Mouse (Mus musculus) midbrain, postnatal 0 days (tissue): ENCODE data around the gene Spin2d. TPM values are rescaled to one million over a fixed set of nuclear protein-coding genes. Genes with fewer than 3 reads are reported as not detected.
"Not testable (repeated sequence)": the region's sequence is repeated elsewhere in the genome, so short reads cannot be mapped to it uniquely, and the experiment has no call there.

Source experiments
- ATAC-seq: fragments of 200-750 bp; cut with Nextera tagmentation; 2 replicates; pipeline ENCODE4 v1.8.0; 2017; ENCODE audit warnings: moderate number of reproducible peaks, mild to moderate bottlenecking, moderate TSS enrichment, moderate library complexity; ENCODE audit not compliant: low FRiP score
- DNase-seq: peaks from one replicate; pipeline ENCODE4 v3.0.0-alpha.2; 2015; ENCODE audit warnings: low spot score
- H3K27ac ChIP-seq: fragments of 300-500 bp; sonication (generic); 2 replicates; pipeline ENCODE4 v1.5.1; 2014; ENCODE audit warnings: low read depth, mild to moderate bottlenecking, low read length, mixed read lengths
- H3K27me3 ChIP-seq: fragments of 300-500 bp; sonication (generic); 2 replicates; pipeline ENCODE4 v1.6.1; 2014; ENCODE audit warnings: low read length, control low read depth, mixed read lengths; ENCODE audit not compliant: insufficient read depth
- H3K36me3 ChIP-seq: fragments of 300-500 bp; sonication (generic); 2 replicates; pipeline ENCODE4 v1.6.1; 2014; ENCODE audit warnings: low read length, control low read depth, mixed read lengths; ENCODE audit not compliant: insufficient read depth
- H3K4me1 ChIP-seq: fragments of 300-500 bp; sonication (generic); 2 replicates; pipeline ENCODE4 v1.6.1; 2014; ENCODE audit warnings: mild to moderate bottlenecking, control low read depth, antibody characterized with exemption, low read length, mixed read lengths; ENCODE audit not compliant: insufficient read depth
- H3K4me2 ChIP-seq: fragments of 300-500 bp; sonication (generic); 2 replicates; pipeline ENCODE4 v1.6.1; 2014; ENCODE audit warnings: low read depth, mild to moderate bottlenecking, low read length, mixed read lengths; ENCODE audit not compliant: poor library complexity, severe bottlenecking
- H3K4me3 ChIP-seq: fragments of 300-500 bp; sonication (generic); 2 replicates; pipeline ENCODE4 v1.5.1; 2014; ENCODE audit warnings: low read depth, mild to moderate bottlenecking, low read length, moderate library complexity
- H3K9ac ChIP-seq: fragments of 300-500 bp; sonication (generic); replicated peaks from 2 replicates; pipeline ENCODE4 v1.6.1; 2014; ENCODE audit warnings: mild to moderate bottlenecking, low read length, moderate library complexity, mixed read lengths; ENCODE audit not compliant: poor library complexity, severe bottlenecking
- H3K9me3 ChIP-seq: fragments of 300-500 bp; sonication (generic); 2 replicates; pipeline ENCODE4 v1.6.1; 2016; ENCODE audit warnings: low read length, control low read depth
- CTCF ChIP-seq: IDR thresholded peaks from 2 replicates; pipeline ENCODE4 v1.5.1; 2016; ENCODE audit warnings: antibody characterized with exemption, mild to moderate bottlenecking
- WGBS: fragments of 180-500 bp; shearing (Covaris S2); extraction: QIAGEN DNeasy Blood & Tissue Kit; methylation state at CpG from one replicate; pipeline ENCODE4 v1.1.7; 2014; 5-methylcytosine and 5-hydroxymethylcytosine counted together
- polyA plus RNA-seq: library from polyadenylated mRNA; unstranded; fragments of >200 nt; fragmentation: Nextera tagmentation; extraction: Ambion mirVana; gene quantifications from 2 replicates; pipeline ENCODE4 v1.2.1, GENCODE M21; 2015
- total RNA-seq: library from RNA; depleted of rRNA; stranded (reverse); fragments of >200 nt; gene quantifications from 2 replicates; pipeline ENCODE4 v1.2.3, GENCODE M21; 2014; rRNA removed

Gene Spin2d
- total RNA-seq = not detected in 2 replicates
- not detected in 2 replicates for polyA plus RNA-seq

- H3K27ac ChIP-seq, H3K4me2 ChIP-seq, H3K4me1 ChIP-seq, H3K36me3 ChIP-seq, H3K9me3 ChIP-seq, DNase-seq, H3K27me3 ChIP-seq, ATAC-seq, H3K9ac ChIP-seq, H3K4me3 ChIP-seq: not testable (repeated sequence)
- WGBS = 60% methylated on average over 2 of the region's 15 CpGs
Observed at GRCm38 (mm10) chrX:73176889-73177288, at the start of gene Spin2d. Gene Spin2d (minus strand): TSS chrX:73176989.

DNA sequence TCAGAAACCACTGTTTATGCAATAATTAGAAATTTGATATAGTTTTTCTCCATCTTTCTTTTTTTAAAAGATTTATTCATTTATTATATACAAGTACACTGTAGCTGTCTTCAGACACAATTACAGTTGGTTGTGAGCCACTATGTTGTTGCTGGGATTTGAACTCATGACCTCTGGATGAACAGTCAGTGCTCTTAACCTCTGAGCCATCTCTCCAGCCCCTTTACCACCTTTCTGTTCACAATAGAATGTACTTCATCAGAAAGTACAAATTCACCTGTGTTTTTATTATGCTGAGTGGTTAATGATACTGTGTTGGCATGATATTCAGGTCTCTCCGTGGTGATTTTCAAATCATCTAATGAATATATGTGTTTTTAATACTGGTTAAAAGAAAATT lies 48.6 kb upstream of the Spin2d start:
- no peaks in the 10 kb centered on the region for H3K9me3 ChIP-seq
- H3K4me3 ChIP-seq = no peak overlapping the region
- no peak overlapping the region for H3K4me2 ChIP-seq
- no peak for TF ChIP-seq CTCF
- DNase-seq = no peak
- H3K27me3 ChIP-seq = no peaks in the 10 kb centered on the region
- ATAC-seq = no peak
- no peak overlapping the region for H3K9ac ChIP-seq
- 42% methylated on average over 1 of the region's 1 CpGs for whole genome bisulfite sequencing
- H3K36me3 ChIP-seq = no peaks in the 10 kb centered on the region
- H3K4me1 ChIP-seq = no peaks in the 10 kb centered on the region
- H3K27ac ChIP-seq = no peak overlapping the region

DNA sequence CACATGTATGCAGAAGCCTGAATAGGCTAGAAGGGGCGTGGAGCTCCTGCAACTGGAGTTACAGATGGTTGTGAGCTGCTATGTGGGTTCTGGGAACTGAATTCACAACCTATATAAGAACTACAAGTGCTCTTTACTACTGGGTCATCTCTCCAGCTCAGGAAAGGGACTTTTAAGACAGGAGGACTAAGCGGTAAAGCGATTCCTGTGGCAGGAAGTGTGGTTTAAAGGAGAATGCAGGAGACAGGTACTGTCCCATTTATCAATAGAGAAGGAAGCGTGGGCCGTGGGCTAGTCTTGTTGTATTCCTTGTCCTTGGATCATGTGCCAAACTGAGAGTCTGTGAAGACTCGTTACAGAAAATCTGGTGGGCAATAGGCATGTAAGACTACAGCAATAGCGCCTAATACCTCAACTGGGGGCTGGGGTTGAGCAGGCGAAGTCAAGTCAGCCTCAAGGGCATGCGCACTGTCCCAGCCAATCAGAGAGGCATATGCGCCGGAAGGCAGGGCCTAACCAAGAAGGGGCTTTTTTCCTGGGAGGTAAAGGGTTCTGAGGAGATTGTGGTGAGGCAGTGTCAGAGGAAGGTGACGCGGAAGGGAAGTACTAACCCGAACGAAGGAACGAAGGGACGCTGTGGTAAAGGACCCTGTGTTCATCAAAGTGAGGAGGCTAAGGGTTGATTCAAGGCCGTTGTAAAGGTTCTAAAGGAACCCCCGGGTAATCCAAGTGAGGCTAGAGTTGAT lies 37.2 kb upstream of the Spin2d start, which contains the start of gene Xlr4b:
Xlr4b (plus strand) TSS at position 515 of the 746 bp plus-strand sequence.
- H3K27ac ChIP-seq, ATAC-seq, H3K27me3 ChIP-seq, H3K4me1 ChIP-seq, DNase-seq, H3K9ac ChIP-seq, H3K4me2 ChIP-seq, H3K9me3 ChIP-seq, H3K4me3 ChIP-seq, H3K36me3 ChIP-seq: not testable (repeated sequence)
- 73% methylated on average over 10 of the region's 19 CpGs for WGBS

DNA sequence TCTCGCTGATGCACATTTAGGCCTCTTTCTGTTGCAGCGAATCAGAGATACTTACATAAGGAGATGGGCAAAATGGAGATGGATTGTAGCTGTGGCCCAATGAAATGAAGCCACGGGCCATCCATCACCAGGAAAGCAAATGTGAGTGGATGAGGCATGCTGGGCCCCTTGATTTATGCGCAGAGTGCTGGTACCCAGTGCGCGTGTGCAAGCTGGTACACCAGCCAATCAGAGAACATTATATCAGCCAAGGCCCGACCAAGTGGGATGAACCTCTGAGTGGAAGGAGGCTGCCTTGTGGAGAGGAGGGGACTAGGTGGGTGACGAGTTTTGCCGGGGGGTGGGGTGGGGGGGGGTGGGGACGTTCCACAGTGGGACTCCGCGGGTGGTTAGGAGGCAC lies 15.1 kb upstream of the Spin2d start, which contains the start of gene Xlr3b:
Xlr3b (plus strand) TSS at position 274 of the 400 bp plus-strand sequence.
- ATAC-seq = not testable (repeated sequence)

GRCm38 (mm10) chrX:73149350-73149749 lies 27.4 kb downstream of the Spin2d start, which contains the start of gene DXBay18:
Gene DXBay18 (minus strand): TSS chrX:73149450.
- no CpG with 5 or more reads among the region's 7 CpGs for WGBS
- not testable (repeated sequence) for H3K4me2 ChIP-seq, ATAC-seq, H3K27ac ChIP-seq, DNase-seq, H3K9ac ChIP-seq, H3K4me1 ChIP-seq, H3K9me3 ChIP-seq, H3K27me3 ChIP-seq, H3K4me3 ChIP-seq, H3K36me3 ChIP-seq

More for the DNA sequence above, 15.1 kb upstream of the Spin2d start, which contains the start of gene Xlr3b:
- H3K4me1 ChIP-seq, H3K27me3 ChIP-seq, H3K9ac ChIP-seq, H3K36me3 ChIP-seq, H3K4me2 ChIP-seq, H3K9me3 ChIP-seq, H3K27ac ChIP-seq, H3K4me3 ChIP-seq: not testable (repeated sequence)
- WGBS = 85% methylated on average over 12 of the region's 12 CpGs
- DNase-seq = peak; percentile 0

GRCm38 (mm10) chrX:73148496-73148895 lies 28.3 kb downstream of the Spin2d start, which contains the start of gene Xlr5b:
Gene Xlr5b (plus strand): TSS chrX:73148796.
- not testable (repeated sequence) for H3K36me3 ChIP-seq, H3K4me2 ChIP-seq, H3K4me3 ChIP-seq, DNase-seq, ATAC-seq, H3K27me3 ChIP-seq, H3K27ac ChIP-seq, H3K9ac ChIP-seq, H3K4me1 ChIP-seq, H3K9me3 ChIP-seq
- WGBS = no CpG with 5 or more reads among the region's 20 CpGs

GRCm38 (mm10) chrX:73143218-73143618 lies 33.6 kb downstream of the Spin2d start:
- WGBS = no CpG with 5 or more reads among the region's 7 CpGs
- not testable (repeated sequence) for H3K4me1 ChIP-seq, H3K9me3 ChIP-seq, H3K36me3 ChIP-seq, H3K4me2 ChIP-seq, H3K9ac ChIP-seq, H3K27ac ChIP-seq, DNase-seq, H3K27me3 ChIP-seq, H3K4me3 ChIP-seq
- peak; percentile 86 for ATAC-seq
